Mouse (Mus musculus) bone marrow, adult 2 months (tissue): Measurements from ENCODE around the gene Timm13. TPM values are rescaled to one million over a fixed set of nuclear protein-coding genes. Genes with fewer than 3 reads are reported as not detected.
A peak's percentile ranks its signal among the peaks of the same experiment; 100 is the strongest.

Experiments
- H3K27ac ChIP-seq: fragments of 200-500 bp; 2 replicates; pipeline ENCODE4 v1.5.1; 2012; ENCODE audit warnings: low read depth, mild to moderate bottlenecking, control low read depth, inconsistent platforms, low read length; ENCODE audit not compliant: control insufficient read depth, poor library complexity, insufficient read depth
- H3K4me1 ChIP-seq: fragments of 200-500 bp; 2 replicates; pipeline ENCODE4 v1.6.1; 2011; ENCODE audit warnings: low read length; ENCODE audit not compliant: control insufficient read depth, insufficient read depth
- H3K4me3 ChIP-seq: fragments of 200-500 bp; replicated peaks from 2 replicates; pipeline ENCODE3; 2011; ENCODE audit warnings: mild to moderate bottlenecking, low read depth, low read length, control low read depth; ENCODE audit not compliant: control insufficient read depth
- CTCF ChIP-seq: fragments of 200-500 bp; IDR thresholded peaks from 2 replicates; pipeline ENCODE4 v1.5.1; 2011; ENCODE audit warnings: low read length, control low read depth; ENCODE audit not compliant: control insufficient read depth, insufficient read depth
- POLR2A ChIP-seq: fragments of 200-500 bp; IDR thresholded peaks from 2 replicates; pipeline ENCODE4 v1.6.1; 2011; ENCODE audit warnings: low read depth, mild to moderate bottlenecking, control low read depth, low read length, borderline replicate concordance; ENCODE audit not compliant: control insufficient read depth
- WGBS: fragments of 180-500 bp; shearing (Covaris S2); methylation state at CpG from one replicate; pipeline ENCODE4 v1.1.7; 2018; 5-methylcytosine and 5-hydroxymethylcytosine counted together
- polyA plus RNA-seq: library from polyadenylated mRNA; stranded (reverse); fragments of >200 nt; gene quantifications from 2 replicates; pipeline ENCODE4 v1.2.4, GENCODE M21; 2011; ENCODE audit warnings: low replicate concordance; ENCODE audit not compliant: missing spikeins, insufficient read depth, insufficient read length

The Timm13 gene
- polyA plus RNA-seq, 1 experiment, result 118 TPM

GRCm38 (mm10) chr10:80935241-80935640 is 34.5 kb upstream of the Timm13 start:
- no peak overlapping the region for H3K27ac ChIP-seq
- no peak overlapping the region for H3K4me3 ChIP-seq
- 4% methylated on average over 3 of the region's 3 CpGs for WGBS
- peaks cover 16% of the 10 kb centered on the region for H3K4me1 ChIP-seq
- no peak for TF ChIP-seq CTCF
- TF ChIP-seq POLR2A, result no peak

GRCm38 (mm10) chr10:80934136-80934985 is 33.6 kb upstream of the Timm13 start:
- H3K27ac ChIP-seq, result no peak overlapping the region; the same call in 1 of the 2 replicates
- WGBS, result 57% methylated on average over 14 of the region's 14 CpGs

GRCm38 (mm10) chr10:80933421-80933979 is 32.7 kb upstream of the Timm13 start:
- WGBS, result 0% methylated on average over 21 of the region's 21 CpGs
- Histone ChIP-seq H3K27ac (peak overlapping the region; percentile 55), H3K4me3 (peak overlapping the region; percentile 77), H3K4me1 (peaks cover 13% of the 10 kb centered on the region)
- TF ChIP-seq POLR2A, result peak; percentile 44; the same call in 1 of the 2 replicates
- no peak for TF ChIP-seq CTCF

More at GRCm38 (mm10) chr10:80934136-80934985, 33.6 kb upstream of the Timm13 start:
- Histone ChIP-seq H3K4me1 (peaks cover 13% of the 10 kb centered on the region), H3K4me3 (no peak overlapping the region)
- TF ChIP-seq POLR2A (no peak), CTCF (no peak)

GRCm38 (mm10) chr10:80932700-80933420 is 32.1 kb upstream of the Timm13 start:
- 2% methylated on average over 17 of the region's 17 CpGs for WGBS
- TF ChIP-seq POLR2A, result no peak
- no peak for TF ChIP-seq CTCF
- Histone ChIP-seq H3K27ac (peak overlapping the region; percentile 55), H3K4me3 (peak overlapping the region; percentile 77), H3K4me1 (peaks cover 12% of the 10 kb centered on the region)

GRCm38 (mm10) chr10:80932206-80932605 is 31.4 kb upstream of the Timm13 start:
- peak overlapping the region; percentile 55 for H3K27ac ChIP-seq
- 3% methylated on average over 20 of the region's 20 CpGs for WGBS
- H3K4me3 ChIP-seq, result peak overlapping the region; percentile 48
- no peak for TF ChIP-seq CTCF
- TF ChIP-seq POLR2A, result no peak
- H3K4me1 ChIP-seq, result peaks cover 11% of the 10 kb centered on the region

GRCm38 (mm10) chr10:80931695-80932094 is 30.9 kb upstream of the Timm13 start:
- H3K4me3 ChIP-seq, result peak overlapping the region; percentile 26
- H3K27ac ChIP-seq, result no peak overlapping the region
- 14% methylated on average over 26 of the region's 26 CpGs for WGBS
- peaks cover 9% of the 10 kb centered on the region for H3K4me1 ChIP-seq
- TF ChIP-seq POLR2A, result no peak
- no peak for TF ChIP-seq CTCF

- Histone ChIP-seq H3K4me3 (peak overlapping the region; percentile 74), H3K27ac (no peak overlapping the region), H3K4me1 (peaks cover 9% of the 10 kb centered on the region)
- TF ChIP-seq CTCF (no peak), POLR2A (0 out of 2 replicates have a peak, but pooled peaks have one; percentile 5)
- 8% methylated on average over 14 of the region's 14 CpGs for WGBS
Observed at GRCm38 (mm10) chr10:80931153-80931671, 30.4 kb upstream of the Timm13 start.
